Mouse (Mus musculus): ENCODE measurements around the gene Sun5. TPM values are rescaled to one million over a fixed set of nuclear protein-coding genes. Genes with fewer than 3 reads are reported as not detected.

Sun5 gene
- total RNA-seq (2023; ENCODE audit: inconsistent age): not detected in 4 replicates

GRCm38 (mm10) chr2:153870984-153871383, at the start of gene Sun5:
TSS of gene Sun5 (minus strand) at chr2:153871084.

GRCm38 (mm10) chr2:153917930-153918329, 47.0 kb upstream of the Sun5 start, which contains the start of gene Bpifb3:
TSS of gene Bpifb3 (plus strand) at chr2:153918230.

GRCm38 (mm10) chr2:153900088-153900487, 29.2 kb upstream of the Sun5 start, which contains the start of gene Bpifb6:
TSS of gene Bpifb6 (plus strand) at chr2:153900388.

GRCm38 (mm10) chr2:153874745-153875144, 3.9 kb upstream of the Sun5 start, which contains the start of gene Bpifb2:
TSS of gene Bpifb2 (plus strand) at chr2:153875045.

Other genes starting within 250 kb of the Sun5 start
- 32.1 to 34.8 TPM (median 33.8 TPM) in 4 replicates for gene Commd7, start 238.3 kb downstream of the Sun5 start, total RNA-seq (2023; ENCODE audit: inconsistent age)
- 6.0 to 10.0 TPM (median 7.9 TPM) in 4 replicates for gene Dnmt3b, start 221.6 kb downstream of the Sun5 start, total RNA-seq (2023; ENCODE audit: inconsistent age)
- gene Dnmt3c, start 174.4 kb downstream of the Sun5 start, total RNA-seq (2023; ENCODE audit: inconsistent age): not detected in 4 replicates
- gene Mapre1, start 129.8 kb downstream of the Sun5 start, total RNA-seq (2023; ENCODE audit: inconsistent age): 130 to 153 TPM (median 139 TPM) in 4 replicates
- gene Efcab8, start 91.2 kb downstream of the Sun5 start, total RNA-seq (2023; ENCODE audit: inconsistent age): 0.60 to 2.2 TPM (median 1.2 TPM) in 4 replicates
- 0.51 TPM in 1 of 4 replicates, not detected in the others for gene Bpifb2, start 4.0 kb upstream of the Sun5 start, total RNA-seq (2023; ENCODE audit: inconsistent age)
- not detected in 4 replicates for gene Bpifb6, start 29.3 kb upstream of the Sun5 start, total RNA-seq (2023; ENCODE audit: inconsistent age)
- gene Bpifb3, start 47.1 kb upstream of the Sun5 start, total RNA-seq (2023; ENCODE audit: inconsistent age): not detected in 4 replicates
- not detected in 4 replicates for gene Bpifb4, start 67.1 kb upstream of the Sun5 start, total RNA-seq (2023; ENCODE audit: inconsistent age)
- gene Bpifa6, start 103.9 kb upstream of the Sun5 start, total RNA-seq (2023; ENCODE audit: inconsistent age): not detected in 4 replicates
- gene Bpifa2, start 137.2 kb upstream of the Sun5 start, total RNA-seq (2023; ENCODE audit: inconsistent age): not detected in 4 replicates